Mouse (Mus musculus) hindbrain, embryonic 10.5 days (tissue): ENCODE results near the gene Slc25a45. TPM values are rescaled to one million over a fixed set of nuclear protein-coding genes. Genes with fewer than 3 reads are reported as not detected.

ENCODE experiments used
- DNase-seq: peaks from one replicate; pipeline ENCODE4 v3.0.0-alpha.2; 2017; ENCODE audit warnings: low spot score
- H3K27ac ChIP-seq: fragments of 300-500 bp; sonication (generic); 2 replicates; pipeline ENCODE4 v1.5.1; 2016; ENCODE audit warnings: mild to moderate bottlenecking, moderate library complexity
- H3K27me3 ChIP-seq: fragments of 300-500 bp; sonication (generic); 2 replicates; pipeline ENCODE4 v1.6.1; 2016; ENCODE audit warnings: mild to moderate bottlenecking; ENCODE audit not compliant: poor library complexity, insufficient read depth, severe bottlenecking
- H3K36me3 ChIP-seq: fragments of 300-500 bp; sonication (generic); 2 replicates; pipeline ENCODE4 v1.6.1; 2016; ENCODE audit warnings: mild to moderate bottlenecking, moderate library complexity
- H3K4me1 ChIP-seq: fragments of 300-500 bp; sonication (generic); replicated peaks from 2 replicates; pipeline ENCODE4 v1.6.1; 2016; ENCODE audit warnings: mild to moderate bottlenecking
- H3K4me3 ChIP-seq: fragments of 300-500 bp; sonication (generic); 2 replicates; pipeline ENCODE4 v1.5.1; 2016; ENCODE audit warnings: mild to moderate bottlenecking, moderate library complexity
- H3K9me3 ChIP-seq: fragments of 300-500 bp; sonication (generic); 2 replicates; pipeline ENCODE4 v1.6.1; 2016; ENCODE audit warnings: mild to moderate bottlenecking, moderate library complexity
- WGBS: fragments of 180-500 bp; shearing (Covaris S2); methylation state at CpG from one replicate; pipeline ENCODE4 v1.1.7; 2016; 5-methylcytosine and 5-hydroxymethylcytosine counted together
- polyA plus RNA-seq: library from polyadenylated mRNA; unstranded; fragments of >200 nt; fragmentation: Nextera tagmentation; extraction: Ambion mirVana; gene quantifications from 2 replicates; pipeline ENCODE4 v1.2.1, GENCODE M21; 2016

Gene Slc25a45
- polyA plus RNA-seq, 1 experiment from 2014 or later, result 2.8 TPM

- Histone ChIP-seq H3K27me3 (no peaks in the 10 kb centered on the region), H3K4me1 (peaks cover 49% of the 10 kb centered on the region), H3K27ac (peak overlapping the region; percentile 51), H3K36me3 (peaks cover 49% of the 10 kb centered on the region), H3K9me3 (no peaks in the 10 kb centered on the region), H3K4me3 (no peak overlapping the region; the same call in 1 of the 2 replicates)
- no peak for DNase-seq
- 74% methylated on average over 5 of the region's 5 CpGs for WGBS
These were observed 26.1 kb upstream of the Slc25a45 start for GRCm38 (mm10) chr19:5851481-5851971.

GRCm38 (mm10) chr19:5852035-5852722 is 25.4 kb upstream of the Slc25a45 start:
- Histone ChIP-seq H3K36me3 (peaks cover 56% of the 10 kb centered on the region), H3K4me3 (no peak overlapping the region), H3K27ac (no peak overlapping the region; the same call in 1 of the 2 replicates), H3K27me3 (no peaks in the 10 kb centered on the region), H3K4me1 (peaks cover 42% of the 10 kb centered on the region), H3K9me3 (no peaks in the 10 kb centered on the region)
- no peak for DNase-seq
- 87% methylated on average over 12 of the region's 12 CpGs for WGBS

GRCm38 (mm10) chr19:5856604-5857003 is 21.0 kb upstream of the Slc25a45 start:
- 73% methylated on average over 9 of the region's 9 CpGs for WGBS
- H3K9me3 ChIP-seq, result peaks cover 2% of the 10 kb centered on the region; the same call in 1 of the 2 replicates
- peaks cover 95% of the 10 kb centered on the region for H3K36me3 ChIP-seq
- no peak for DNase-seq
- H3K27ac ChIP-seq, result 0 out of 2 replicates have a peak overlapping the region, but pooled peaks have one; percentile 3
- peaks cover 8% of the 10 kb centered on the region; the same call in 1 of the 2 replicates for H3K4me1 ChIP-seq
- H3K4me3 ChIP-seq, result no peak overlapping the region
- H3K27me3 ChIP-seq, result no peaks in the 10 kb centered on the region

- Histone ChIP-seq H3K36me3 (peaks cover 100% of the 10 kb centered on the region), H3K27ac (no peak overlapping the region), H3K4me3 (no peak overlapping the region), H3K27me3 (no peaks in the 10 kb centered on the region), H3K4me1 (no peaks in the 10 kb centered on the region), H3K9me3 (peaks cover 13% of the 10 kb centered on the region)
- DNase-seq, result no peak
- 96% methylated on average over 14 of the region's 14 CpGs for WGBS
These were observed 15.1 kb upstream of the Slc25a45 start for GRCm38 (mm10) chr19:5862335-5863085.

GRCm38 (mm10) chr19:5863776-5864175 is 13.8 kb upstream of the Slc25a45 start:
- Histone ChIP-seq H3K4me3 (no peak overlapping the region), H3K9me3 (peaks cover 13% of the 10 kb centered on the region), H3K4me1 (no peaks in the 10 kb centered on the region), H3K27ac (no peak overlapping the region), H3K27me3 (no peaks in the 10 kb centered on the region), H3K36me3 (peaks cover 100% of the 10 kb centered on the region)
- WGBS, result 96% methylated on average over 5 of the region's 5 CpGs
- no peak for DNase-seq

- peaks cover 100% of the 10 kb centered on the region for H3K36me3 ChIP-seq
These were observed 12.8 kb upstream of the Slc25a45 start for GRCm38 (mm10) chr19:5864710-5865398.

GRCm38 (mm10) chr19:5868096-5868495 is 9.5 kb upstream of the Slc25a45 start:
- peaks cover 28% of the 10 kb centered on the region for H3K4me1 ChIP-seq
- 88% methylated on average over 6 of the region's 6 CpGs for WGBS
- DNase-seq, result no peak
- H3K36me3 ChIP-seq, result peaks cover 91% of the 10 kb centered on the region
- H3K27me3 ChIP-seq, result no peaks in the 10 kb centered on the region
- no peak overlapping the region for H3K27ac ChIP-seq
- H3K9me3 ChIP-seq, result no peaks in the 10 kb centered on the region
- H3K4me3 ChIP-seq, result no peak overlapping the region

More at GRCm38 (mm10) chr19:5864710-5865398, 12.8 kb upstream of the Slc25a45 start:
- H3K4me1 ChIP-seq, result no peaks in the 10 kb centered on the region
- H3K9me3 ChIP-seq, result peaks cover 13% of the 10 kb centered on the region
- 93% methylated on average over 20 of the region's 20 CpGs for WGBS
- H3K27me3 ChIP-seq, result no peaks in the 10 kb centered on the region
- DNase-seq, result no peak
- no peak overlapping the region for H3K27ac ChIP-seq
- no peak overlapping the region for H3K4me3 ChIP-seq

GRCm38 (mm10) chr19:5871273-5871672 is 6.3 kb upstream of the Slc25a45 start:
- WGBS, result 11% methylated on average over 7 of the region's 7 CpGs
- H3K4me3 ChIP-seq, result peak overlapping the region; percentile 39
- no peaks in the 10 kb centered on the region for H3K9me3 ChIP-seq
- peak; percentile 69 for DNase-seq
- H3K27me3 ChIP-seq, result no peaks in the 10 kb centered on the region; the same call in 1 of the 2 replicates
- peaks cover 61% of the 10 kb centered on the region for H3K36me3 ChIP-seq
- H3K4me1 ChIP-seq, result peaks cover 55% of the 10 kb centered on the region
- peak overlapping the region; percentile 88 for H3K27ac ChIP-seq

- H3K27ac ChIP-seq, result peak overlapping the region; percentile 88
- no peaks in the 10 kb centered on the region for H3K9me3 ChIP-seq
- H3K36me3 ChIP-seq, result peaks cover 57% of the 10 kb centered on the region
- no peak for DNase-seq
- H3K4me1 ChIP-seq, result peaks cover 55% of the 10 kb centered on the region
- 49% methylated on average over 6 of the region's 6 CpGs for WGBS
- no peaks in the 10 kb centered on the region; the same call in 1 of the 2 replicates for H3K27me3 ChIP-seq
- peak overlapping the region; percentile 39 for H3K4me3 ChIP-seq
These were observed 5.9 kb upstream of the Slc25a45 start for GRCm38 (mm10) chr19:5871683-5872082.

- Histone ChIP-seq H3K4me3 (0 out of 2 replicates have a peak overlapping the region, but pooled peaks have one; percentile 7), H3K27ac (0 out of 2 replicates have a peak overlapping the region, but pooled peaks have one; percentile 18), H3K27me3 (no peaks in the 10 kb centered on the region; the same call in 1 of the 2 replicates), H3K36me3 (peaks cover 48% of the 10 kb centered on the region), H3K9me3 (no peaks in the 10 kb centered on the region), H3K4me1 (peaks cover 59% of the 10 kb centered on the region)
- 93% methylated on average over 4 of the region's 4 CpGs for WGBS
- DNase-seq, result no peak
These were observed 5.1 kb upstream of the Slc25a45 start for GRCm38 (mm10) chr19:5872528-5872927.

GRCm38 (mm10) chr19:5872931-5873556 is 4.6 kb upstream of the Slc25a45 start:
- Histone ChIP-seq H3K27me3 (no peaks in the 10 kb centered on the region; the same call in 1 of the 2 replicates), H3K27ac (0 out of 2 replicates have a peak overlapping the region, but pooled peaks have one; percentile 18), H3K9me3 (no peaks in the 10 kb centered on the region), H3K4me3 (0 out of 2 replicates have a peak overlapping the region, but pooled peaks have one; percentile 7), H3K36me3 (peaks cover 43% of the 10 kb centered on the region), H3K4me1 (peaks cover 64% of the 10 kb centered on the region)
- DNase-seq, result no peak
- 90% methylated on average over 19 of the region's 19 CpGs for WGBS
